Comparison of ENCODE assay signal across 15 mouse cellular contexts in genomic region chr10:77397056-77397642, GRCm38 (mm10). TPM values are rescaled to one million over a fixed set of nuclear protein-coding genes. Genes with fewer than 3 reads are reported as not detected.
DNase-seq lines count a peak whose midpoint lies in the region; ATAC-seq and TF ChIP-seq lines count a peak whose summit lies in the region.
"Had no signal": no experiment of that assay in that cellular context is flagged by ENCODE, and none has a peak within 500 bp of the region (broad histone marks: within the 10 kb centered on the region; RNA-seq: fewer than 3 reads in every experiment).

No protein-coding gene starts in this region.

- no peaks in the 10 kb centered on the region; the same call in 1 of the 2 replicates for H3K4me1 ChIP-seq in lung, postnatal 0 days (ENCODE audit: insufficient read depth, low read depth, low read length)

- no peak for ATAC-seq in lung, postnatal 0 days
- ATAC-seq: intestine, embryonic 16.5 days had no signal

- peak overlapping the region; percentile 78 for H3K27ac ChIP-seq in gastrocnemius, adult 2 months
- no peak overlapping the region for H3K27ac ChIP-seq in lung, postnatal 0 days (ENCODE audit: low read length)
- H3K27ac ChIP-seq: lung, embryonic 15.5 days had no signal

- H3K4me3 ChIP-seq in gastrocnemius, adult 2 months: no peak overlapping the region
- no peak overlapping the region for H3K4me3 ChIP-seq in lung, postnatal 0 days (ENCODE audit: low read depth, low read length)
- H3K4me3 ChIP-seq: lung, embryonic 15.5 days; myocyte had no signal

- intact Hi-C loops in gastrocnemius, adult 2 months (cut with DNase I): no loop called here
- intact Hi-C loops in heart, postnatal 36 days (cut with DNase I): no loop called here

- DNase-seq in gastrocnemius, adult 2 months: peak; percentile 44
- DNase-seq in gastrocnemius, postnatal 4 days (ENCODE audit: low spot score in 2 of 2): no peak
- DNase-seq in lung, postnatal 0 days (ENCODE audit: low spot score): peak; percentile 13
- no peak for DNase-seq in lung, postnatal 14 days
- DNase-seq in cerebellum, adult 9-11 months: peak; percentile 73
- DNase-seq in heart, postnatal 36 days: peak; percentile 33 to 37
- DNase-seq in neural tube, embryonic 10.5 days (ENCODE audit: extremely low spot score, low spot score): no peak
- no peak for DNase-seq in right cerebral cortex, postnatal 4 days
- DNase-seq: adrenal gland, adult 8-10 months; embryo, embryonic 11 days; retina, postnatal 1 day; thymus, adult 2 months had no signal

- TF ChIP-seq CTCF in gastrocnemius, adult 2 months (IDR thresholded peaks at IDR 0.05): no peak
- no peak for TF ChIP-seq CTCF in lung, postnatal 0 days (IDR thresholded peaks at IDR 0.05)

- H3K36me3 ChIP-seq in lung, postnatal 0 days (ENCODE audit: insufficient read depth, low read length): no peaks in the 10 kb centered on the region
- H3K36me3 ChIP-seq: lung, embryonic 15.5 days had no signal

- H3K4me2 ChIP-seq in lung, postnatal 0 days (replicated peaks; ENCODE audit: low read depth, low read length): no peak overlapping the region
- H3K4me2 ChIP-seq: lung, embryonic 15.5 days had no signal

- WGBS in lung, postnatal 0 days: 65% methylated on average over 6 of the region's 6 CpGs

- no peaks in the 10 kb centered on the region for H3K9me3 ChIP-seq in lung, postnatal 0 days (ENCODE audit: low read length)
- H3K9me3 ChIP-seq: lung, embryonic 15.5 days had no signal

- no peak overlapping the region for H3K9ac ChIP-seq in lung, postnatal 0 days (replicated peaks; ENCODE audit: low read depth)
- H3K9ac ChIP-seq: lung, embryonic 15.5 days had no signal

- H3K27me3 ChIP-seq in lung, postnatal 0 days (replicated peaks; ENCODE audit: insufficient read depth, low read length): no peaks in the 10 kb centered on the region
- H3K27me3 ChIP-seq: lung, embryonic 15.5 days had no signal

- no peak for TF ChIP-seq EP300 in lung, postnatal 0 days (IDR thresholded peaks at IDR 0.05)

RNA-seq across cellular contexts. Expression of gene Adarb1, which starts 20.9 kb away (rescaled TPM):
- total RNA-seq in gastrocnemius, adult 2 months (2021): 1 to 10 TPM; 6.6 to 8.9 TPM
- 10 to 100 TPM in 1 of 2 experiments, 1 to 10 TPM in 1; 9.7 to 11.4 TPM for total RNA-seq in gastrocnemius, postnatal 4 days (2021)
- 25.3 and 30.1 TPM in 2 replicates for polyA plus RNA-seq in lung, postnatal 0 days (2015; fragmentation: Nextera tagmentation; extraction: Ambion mirVana)
- total RNA-seq in heart, postnatal 36 days (2021): 10 to 100 TPM; 16.9 to 22.0 TPM

Comparison
In these comparisons a context has a peak if more than half of its experiments do, and no peak if none do; other contexts are left out.
1. DNase-seq: peak in gastrocnemius, adult 2 months (single experiment), lung, postnatal 0 days (single experiment), cerebellum, adult 9-11 months (single experiment) and heart, postnatal 36 days (2 of 2); none in gastrocnemius, postnatal 4 days (0 of 2), lung, postnatal 14 days (single experiment), neural tube, embryonic 10.5 days (single experiment) and right cerebral cortex, postnatal 4 days (single experiment).